Mouse (Mus musculus): ENCODE measurements at regions not wholly inside any gene's neighbourhood (a gene's known extent, or its start where the extent isn't known, plus 50 kb on each side); places are given as distances from the start of the nearest gene placed in this dataset.

- no peaks in the 10 kb centered on the region for H3K27me3 ChIP-seq (ENCODE audit: control insufficient read depth, insufficient read depth, low read depth, low read length)
- H3K4me1 ChIP-seq (ENCODE audit: control insufficient read depth, insufficient read depth, low read length): peaks cover 11% of the 10 kb centered on the region
- WGBS: 86% methylated on average over 2 of the region's 2 CpGs
- H3K4me3 ChIP-seq (ENCODE audit: low read depth, low read length): no peak overlapping the region
- H3K36me3 ChIP-seq (ENCODE audit: control insufficient read depth, insufficient read depth, low read length): no peaks in the 10 kb centered on the region
- H3K27ac ChIP-seq (ENCODE audit: low read length): no peak overlapping the region
- H3K9me3 ChIP-seq (replicated peaks; ENCODE audit: control insufficient read depth, low read length, poor library complexity, severe bottlenecking): no peaks in the 10 kb centered on the region
- no peak overlapping the region for H3K4me2 ChIP-seq (ENCODE audit: low read length)
- no peak overlapping the region for H3K9ac ChIP-seq (ENCODE audit: low read depth, low read length)
- no peak for ATAC-seq
These were observed 100.2 kb upstream of the Tcerg1l start for GRCm38 (mm10) chr7:138497771-138498170.

DNA sequence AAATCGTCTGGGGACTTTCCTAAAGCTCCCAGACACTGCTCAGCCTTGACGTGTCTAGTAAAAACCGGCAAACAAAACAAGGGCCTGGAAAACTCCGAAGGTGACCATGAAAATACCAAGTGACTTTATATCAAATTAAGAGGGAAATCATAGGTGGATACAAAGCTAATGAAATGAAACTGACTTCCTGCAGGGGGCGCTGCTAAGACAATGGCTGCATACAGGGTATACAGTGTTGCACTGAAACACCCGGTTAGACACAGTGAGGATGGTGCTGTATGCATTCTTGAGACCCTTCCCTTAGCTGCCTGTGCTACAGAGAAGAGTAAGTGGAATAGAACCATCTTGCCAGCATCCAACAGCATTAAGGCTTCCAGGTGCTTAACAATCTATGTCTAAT lies 99.7 kb upstream of the Tcerg1l start:
- Histone ChIP-seq H3K4me1 (ENCODE audit: control insufficient read depth, insufficient read depth, low read length) (peaks cover 10% of the 10 kb centered on the region), H3K9me3 (replicated peaks; ENCODE audit: control insufficient read depth, low read length, poor library complexity, severe bottlenecking) (no peaks in the 10 kb centered on the region), H3K9ac (ENCODE audit: low read depth, low read length) (no peak overlapping the region), H3K27ac (ENCODE audit: low read length) (no peak overlapping the region), H3K27me3 (ENCODE audit: control insufficient read depth, insufficient read depth, low read depth, low read length) (no peaks in the 10 kb centered on the region), H3K4me3 (ENCODE audit: low read depth, low read length) (no peak overlapping the region), H3K36me3 (ENCODE audit: control insufficient read depth, insufficient read depth, low read length) (no peaks in the 10 kb centered on the region), H3K4me2 (ENCODE audit: low read length) (no peak overlapping the region)
- 67% methylated on average over 6 of the region's 6 CpGs for WGBS
- no peak for ATAC-seq

DNA sequence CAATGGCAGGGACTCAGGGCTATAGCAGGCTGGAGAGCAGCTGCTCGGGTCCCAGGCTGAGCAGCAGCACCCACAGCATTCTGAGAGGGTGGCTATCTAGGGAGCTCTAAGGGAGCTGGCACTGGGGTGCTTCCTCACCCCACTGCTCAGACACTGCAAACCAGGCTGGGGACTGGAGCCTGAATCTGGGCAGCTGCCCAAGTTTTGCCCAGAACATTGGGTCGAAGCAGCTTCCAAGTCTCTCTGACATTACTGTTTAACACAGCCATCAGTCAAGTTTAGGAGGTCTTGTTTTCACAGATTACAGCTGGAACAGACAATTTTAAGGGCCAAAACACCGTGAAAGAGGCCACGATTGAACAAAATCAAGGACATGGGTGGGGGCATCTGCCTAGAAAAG lies 96.1 kb upstream of the Tcerg1l start:
- Histone ChIP-seq H3K27ac (ENCODE audit: low read length) (no peak overlapping the region), H3K9me3 (replicated peaks; ENCODE audit: control insufficient read depth, low read length, poor library complexity, severe bottlenecking) (no peaks in the 10 kb centered on the region), H3K4me1 (ENCODE audit: control insufficient read depth, insufficient read depth, low read length) (no peaks in the 10 kb centered on the region), H3K4me2 (ENCODE audit: low read length) (no peak overlapping the region), H3K9ac (ENCODE audit: low read depth, low read length) (no peak overlapping the region), H3K27me3 (ENCODE audit: control insufficient read depth, insufficient read depth, low read depth, low read length) (no peaks in the 10 kb centered on the region), H3K36me3 (ENCODE audit: control insufficient read depth, insufficient read depth, low read length) (no peaks in the 10 kb centered on the region), H3K4me3 (ENCODE audit: low read depth, low read length) (no peak overlapping the region)
- ATAC-seq: no peak
- 74% methylated on average over 4 of the region's 4 CpGs for WGBS

- Histone ChIP-seq H3K27ac (ENCODE audit: low read length) (no peak overlapping the region), H3K4me2 (ENCODE audit: low read length) (no peak overlapping the region), H3K9ac (ENCODE audit: low read depth, low read length) (no peak overlapping the region), H3K9me3 (replicated peaks; ENCODE audit: control insufficient read depth, low read length, poor library complexity, severe bottlenecking) (no peaks in the 10 kb centered on the region), H3K36me3 (ENCODE audit: control insufficient read depth, insufficient read depth, low read length) (no peaks in the 10 kb centered on the region), H3K4me3 (ENCODE audit: low read depth, low read length) (no peak overlapping the region), H3K4me1 (ENCODE audit: control insufficient read depth, insufficient read depth, low read length) (no peaks in the 10 kb centered on the region), H3K27me3 (ENCODE audit: control insufficient read depth, insufficient read depth, low read depth, low read length) (no peaks in the 10 kb centered on the region)
- 58% methylated on average over 5 of the region's 5 CpGs for WGBS
- ATAC-seq: no peak
These were observed 94.7 kb upstream of the Tcerg1l start for GRCm38 (mm10) chr7:138492261-138492660.

- Histone ChIP-seq H3K4me2 (ENCODE audit: low read length) (no peak overlapping the region), H3K9ac (ENCODE audit: low read depth, low read length) (no peak overlapping the region), H3K27ac (ENCODE audit: low read length) (no peak overlapping the region), H3K27me3 (ENCODE audit: control insufficient read depth, insufficient read depth, low read depth, low read length) (no peaks in the 10 kb centered on the region), H3K36me3 (ENCODE audit: control insufficient read depth, insufficient read depth, low read length) (no peaks in the 10 kb centered on the region), H3K9me3 (replicated peaks; ENCODE audit: control insufficient read depth, low read length, poor library complexity, severe bottlenecking) (no peaks in the 10 kb centered on the region), H3K4me1 (ENCODE audit: control insufficient read depth, insufficient read depth, low read length) (no peaks in the 10 kb centered on the region), H3K4me3 (ENCODE audit: low read depth, low read length) (no peak overlapping the region)
- no peak for ATAC-seq
- 74% methylated on average over 2 of the region's 2 CpGs for WGBS
These were observed 91.9 kb upstream of the Tcerg1l start for GRCm38 (mm10) chr7:138489471-138489870.

DNA sequence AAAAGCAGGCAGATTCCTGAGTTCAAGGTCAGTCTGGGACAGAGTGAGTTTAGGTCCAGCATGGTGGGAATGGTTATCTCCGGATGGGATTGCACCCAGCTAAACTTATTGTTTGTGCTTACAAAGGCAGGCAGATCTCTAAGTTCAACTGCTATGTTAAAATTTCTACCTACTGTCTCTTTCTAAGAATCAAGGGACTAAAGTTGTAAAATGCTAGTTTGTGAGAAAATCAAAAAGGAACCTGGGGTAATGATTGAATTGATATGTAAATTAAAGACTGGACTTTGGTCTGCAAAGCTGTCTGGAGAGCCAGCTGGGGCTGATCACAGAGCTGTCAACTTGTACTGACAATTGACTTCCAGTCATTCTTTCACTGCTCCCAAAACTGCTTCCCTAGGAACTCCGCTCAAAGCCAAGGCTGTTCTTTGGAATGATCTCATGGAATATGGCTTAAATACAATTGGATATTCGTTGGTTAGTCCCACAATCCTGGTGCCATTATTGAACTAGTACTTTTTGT lies 90.7 kb upstream of the Tcerg1l start:
- Histone ChIP-seq H3K9ac (ENCODE audit: low read depth, low read length) (no peak overlapping the region), H3K27me3 (ENCODE audit: control insufficient read depth, insufficient read depth, low read depth, low read length) (no peaks in the 10 kb centered on the region), H3K36me3 (ENCODE audit: control insufficient read depth, insufficient read depth, low read length) (no peaks in the 10 kb centered on the region), H3K27ac (ENCODE audit: low read length) (no peak overlapping the region), H3K4me2 (ENCODE audit: low read length) (no peak overlapping the region), H3K9me3 (replicated peaks; ENCODE audit: control insufficient read depth, low read length, poor library complexity, severe bottlenecking) (no peaks in the 10 kb centered on the region), H3K4me1 (ENCODE audit: control insufficient read depth, insufficient read depth, low read length) (no peaks in the 10 kb centered on the region), H3K4me3 (ENCODE audit: low read depth, low read length) (no peak overlapping the region)
- WGBS: 80% methylated on average over 3 of the region's 3 CpGs
- no peak for ATAC-seq

DNA sequence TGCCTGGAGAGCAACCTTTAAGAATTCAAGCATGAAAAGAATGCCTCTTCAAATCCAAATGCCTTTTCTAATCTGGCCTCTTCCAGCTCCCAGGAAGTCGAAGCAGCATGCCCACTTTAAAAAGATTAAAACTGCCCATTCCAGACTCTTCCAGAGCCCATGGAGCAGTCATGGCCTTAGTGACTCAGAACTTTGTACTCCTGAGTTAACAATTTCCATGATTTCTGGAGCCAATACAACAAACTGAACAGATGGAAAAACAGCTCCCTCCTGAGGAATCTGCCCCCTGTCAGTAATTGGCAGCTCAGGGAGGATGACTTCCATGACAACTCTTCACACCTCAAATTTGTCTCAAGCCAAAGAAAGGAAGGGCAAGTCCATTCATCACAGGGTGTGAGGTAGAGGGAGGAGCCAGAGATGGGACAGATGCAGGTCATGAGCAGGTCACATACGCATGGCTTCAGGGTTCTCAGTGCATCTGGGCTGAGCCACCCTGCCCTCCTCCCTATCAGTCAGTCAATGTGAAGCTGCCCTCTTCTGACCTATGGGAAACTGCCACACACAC lies 75.4 kb upstream of the Tcerg1l start:
- no peak for ATAC-seq
- H3K4me2 ChIP-seq (ENCODE audit: low read length): no peak overlapping the region
- no peak overlapping the region for H3K9ac ChIP-seq (ENCODE audit: low read depth, low read length)
- H3K9me3 ChIP-seq (replicated peaks; ENCODE audit: control insufficient read depth, low read length, poor library complexity, severe bottlenecking): no peaks in the 10 kb centered on the region
- H3K27ac ChIP-seq (ENCODE audit: low read length): no peak overlapping the region
- H3K36me3 ChIP-seq (ENCODE audit: control insufficient read depth, insufficient read depth, low read length): no peaks in the 10 kb centered on the region
- H3K27me3 ChIP-seq (ENCODE audit: control insufficient read depth, insufficient read depth, low read depth, low read length): no peaks in the 10 kb centered on the region
- no peak overlapping the region for H3K4me3 ChIP-seq (ENCODE audit: low read depth, low read length)
- 60% methylated on average over 2 of the region's 2 CpGs for WGBS
- H3K4me1 ChIP-seq (ENCODE audit: control insufficient read depth, insufficient read depth, low read length): no peaks in the 10 kb centered on the region

- Histone ChIP-seq H3K27ac (ENCODE audit: low read length) (no peak overlapping the region), H3K4me2 (ENCODE audit: low read length) (no peak overlapping the region), H3K4me1 (ENCODE audit: control insufficient read depth, insufficient read depth, low read length) (no peaks in the 10 kb centered on the region), H3K9me3 (replicated peaks; ENCODE audit: control insufficient read depth, low read length, poor library complexity, severe bottlenecking) (no peaks in the 10 kb centered on the region), H3K36me3 (ENCODE audit: control insufficient read depth, insufficient read depth, low read length) (no peaks in the 10 kb centered on the region), H3K9ac (ENCODE audit: low read depth, low read length) (no peak overlapping the region), H3K27me3 (ENCODE audit: control insufficient read depth, insufficient read depth, low read depth, low read length) (no peaks in the 10 kb centered on the region), H3K4me3 (ENCODE audit: low read depth, low read length) (no peak overlapping the region)
- 84% methylated on average over 5 of the region's 5 CpGs for WGBS
- no peak for ATAC-seq
These were observed 74.8 kb upstream of the Tcerg1l start for GRCm38 (mm10) chr7:138472371-138472770.

DNA sequence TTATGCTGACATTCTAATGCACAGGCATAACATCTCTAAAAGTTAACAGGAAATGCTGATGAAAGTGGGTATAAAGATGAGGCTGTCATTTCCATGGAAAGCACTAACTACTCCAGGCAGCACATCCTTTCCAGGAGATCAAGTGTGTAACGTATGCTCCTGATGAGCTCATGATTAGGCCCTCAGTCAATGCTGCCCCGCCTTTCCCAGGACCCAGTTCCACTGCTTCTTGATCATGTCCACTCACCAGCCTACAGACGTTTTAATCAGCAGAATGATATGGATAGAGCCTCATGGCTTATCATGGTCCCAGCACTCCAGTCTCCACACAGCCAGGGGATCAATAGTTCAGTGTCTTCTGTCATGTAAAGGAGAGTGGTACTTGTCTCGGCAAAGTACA lies 71.7 kb upstream of the Tcerg1l start:
- Histone ChIP-seq H3K27ac (ENCODE audit: low read length) (no peak overlapping the region), H3K9me3 (replicated peaks; ENCODE audit: control insufficient read depth, low read length, poor library complexity, severe bottlenecking) (no peaks in the 10 kb centered on the region), H3K36me3 (ENCODE audit: control insufficient read depth, insufficient read depth, low read length) (no peaks in the 10 kb centered on the region), H3K27me3 (ENCODE audit: control insufficient read depth, insufficient read depth, low read depth, low read length) (no peaks in the 10 kb centered on the region), H3K4me1 (ENCODE audit: control insufficient read depth, insufficient read depth, low read length) (no peaks in the 10 kb centered on the region), H3K4me2 (ENCODE audit: low read length) (no peak overlapping the region), H3K4me3 (ENCODE audit: low read depth, low read length) (no peak overlapping the region), H3K9ac (ENCODE audit: low read depth, low read length) (no peak overlapping the region)
- no peak for ATAC-seq
- WGBS: 81% methylated on average over 4 of the region's 4 CpGs

Measured in midbrain, embryonic 16.5 days (tissue).